Mouse (Mus musculus) midbrain, embryonic 13.5 days (tissue): ENCODE measurements around the gene Ehhadh. TPM values are rescaled to one million over a fixed set of nuclear protein-coding genes. Genes with fewer than 3 reads are reported as not detected.

Experiments
- ATAC-seq: fragments of 200-750 bp; cut with Nextera tagmentation; 2 replicates; pipeline ENCODE4 v1.8.0; 2017; ENCODE audit warnings: mild to moderate bottlenecking, moderate TSS enrichment, moderate library complexity
- H3K27ac ChIP-seq: fragments of 300-500 bp; sonication (generic); 2 replicates; pipeline ENCODE4 v1.5.1; 2015; ENCODE audit warnings: inconsistent platforms, mild to moderate bottlenecking, moderate library complexity
- H3K27me3 ChIP-seq: fragments of 300-500 bp; sonication (generic); 2 replicates; pipeline ENCODE4 v1.6.1; 2015; ENCODE audit warnings: mild to moderate bottlenecking, inconsistent platforms
- H3K36me3 ChIP-seq: fragments of 300-500 bp; sonication (generic); 2 replicates; pipeline ENCODE4 v1.6.1; 2015; ENCODE audit warnings: mild to moderate bottlenecking, inconsistent platforms
- H3K4me1 ChIP-seq: fragments of 300-500 bp; sonication (generic); replicated peaks from 2 replicates; pipeline ENCODE4 v1.6.1; 2015; ENCODE audit warnings: inconsistent platforms
- H3K4me2 ChIP-seq: fragments of 300-500 bp; sonication (generic); replicated peaks from 2 replicates; pipeline ENCODE4 v1.6.1; 2015; ENCODE audit warnings: moderate library complexity, mild to moderate bottlenecking, inconsistent platforms
- H3K4me3 ChIP-seq: fragments of 300-500 bp; sonication (generic); replicated peaks from 2 replicates; pipeline ENCODE4 v1.5.1; 2015; ENCODE audit warnings: mild to moderate bottlenecking, inconsistent platforms
- H3K9ac ChIP-seq: fragments of 300-500 bp; sonication (generic); replicated peaks from 2 replicates; pipeline ENCODE4 v1.6.1; 2015; ENCODE audit warnings: mild to moderate bottlenecking, inconsistent platforms
- H3K9me3 ChIP-seq: fragments of 300-500 bp; sonication (generic); 2 replicates; pipeline ENCODE4 v1.6.1; 2016; ENCODE audit warnings: mild to moderate bottlenecking, inconsistent platforms
- WGBS: fragments of 180-500 bp; shearing (Covaris S2); methylation state at CpG from one replicate; pipeline ENCODE4 v1.1.7; 2015; 5-methylcytosine and 5-hydroxymethylcytosine counted together
- polyA plus RNA-seq: library from polyadenylated mRNA; unstranded; fragments of >200 nt; fragmentation: Nextera tagmentation; extraction: Ambion mirVana; gene quantifications from 2 replicates; pipeline ENCODE4 v1.2.1, GENCODE M21; 2015

Ehhadh gene
- polyA plus RNA-seq, 1 experiment from 2014 or later, result 1.2 TPM

DNA sequence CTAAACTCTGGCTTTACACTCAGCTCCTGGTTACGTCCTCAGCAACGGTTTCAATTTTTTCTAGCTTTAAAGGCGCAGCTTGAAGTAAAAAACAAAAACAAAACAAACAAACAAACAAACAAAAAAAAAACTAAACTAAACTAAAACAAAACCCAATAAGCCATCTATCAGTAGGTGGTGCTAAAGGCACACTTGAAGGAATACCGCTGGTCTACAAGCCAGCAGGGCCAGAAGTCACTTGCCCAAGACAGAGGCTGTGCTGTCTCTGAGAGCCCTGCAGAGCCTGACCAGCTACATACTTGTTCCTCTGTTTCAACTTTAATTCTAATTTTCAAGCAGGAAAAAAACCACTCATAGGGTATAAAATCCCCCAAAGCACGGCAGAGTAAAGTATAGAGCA lies 17.9 kb downstream of the Ehhadh start:
- Histone ChIP-seq H3K4me2 (no peak overlapping the region), H3K9me3 (no peaks in the 10 kb centered on the region), H3K9ac (no peak overlapping the region), H3K27me3 (no peaks in the 10 kb centered on the region), H3K27ac (no peak overlapping the region), H3K36me3 (no peaks in the 10 kb centered on the region), H3K4me3 (no peak overlapping the region), H3K4me1 (no peaks in the 10 kb centered on the region)
- ATAC-seq, result no peak
- 81% methylated on average over 5 of the region's 5 CpGs for WGBS

DNA sequence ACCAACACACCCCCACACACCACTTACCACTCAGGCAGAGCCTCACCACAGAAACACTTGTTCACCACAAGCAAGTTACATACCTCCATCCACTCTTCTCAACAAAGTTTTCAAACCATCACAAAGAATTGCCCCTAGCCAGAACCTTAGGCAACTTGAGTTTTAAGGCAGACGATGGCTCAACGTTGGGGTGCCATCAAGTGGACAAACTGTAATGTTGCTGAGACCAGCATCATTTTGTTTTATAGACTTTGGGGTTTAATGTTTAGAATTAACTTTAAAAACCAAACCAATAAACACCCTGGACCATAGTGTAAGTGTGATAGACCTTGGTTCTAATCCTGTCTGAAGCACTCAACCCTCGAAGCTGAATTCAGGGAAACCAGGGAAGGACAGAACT lies 19.4 kb downstream of the Ehhadh start:
- H3K36me3 ChIP-seq, result no peaks in the 10 kb centered on the region
- 80% methylated on average over 3 of the region's 3 CpGs for WGBS
- no peaks in the 10 kb centered on the region for H3K27me3 ChIP-seq
- no peaks in the 10 kb centered on the region for H3K4me1 ChIP-seq
- H3K27ac ChIP-seq, result no peak overlapping the region
- no peak overlapping the region for H3K4me3 ChIP-seq
- H3K9me3 ChIP-seq, result no peaks in the 10 kb centered on the region
- no peak overlapping the region for H3K4me2 ChIP-seq
- ATAC-seq, result no peak
- H3K9ac ChIP-seq, result no peak overlapping the region

DNA sequence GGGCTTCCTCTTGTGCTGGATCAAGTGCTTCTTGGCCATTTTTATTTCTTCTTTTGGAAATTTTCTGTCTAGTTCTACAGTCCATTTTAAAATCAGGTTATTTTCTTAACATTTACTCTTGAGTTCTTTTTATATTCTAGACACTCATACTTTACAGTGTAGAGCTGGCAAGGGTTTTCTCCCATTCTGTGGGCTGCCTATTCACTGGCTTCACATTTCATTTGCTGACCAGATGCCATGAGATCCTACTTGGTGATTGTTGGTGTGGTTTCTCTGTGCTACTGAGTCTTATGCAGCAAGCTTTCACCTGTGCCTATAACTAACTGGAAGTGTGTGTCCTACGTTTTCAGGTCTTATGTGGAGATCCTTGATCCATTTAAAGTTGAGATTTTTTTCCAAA lies 29.2 kb downstream of the Ehhadh start:
- no peak for ATAC-seq
- H3K9ac ChIP-seq, result no peak overlapping the region
- no peaks in the 10 kb centered on the region for H3K4me1 ChIP-seq
- H3K4me2 ChIP-seq, result no peak overlapping the region
- WGBS, result 83% methylated on average over 1 of the region's 1 CpGs
- no peaks in the 10 kb centered on the region for H3K27me3 ChIP-seq
- H3K27ac ChIP-seq, result no peak overlapping the region
- H3K36me3 ChIP-seq, result peaks cover 6% of the 10 kb centered on the region; the same call in 1 of the 2 replicates
- H3K4me3 ChIP-seq, result no peak overlapping the region
- H3K9me3 ChIP-seq, result no peaks in the 10 kb centered on the region

DNA sequence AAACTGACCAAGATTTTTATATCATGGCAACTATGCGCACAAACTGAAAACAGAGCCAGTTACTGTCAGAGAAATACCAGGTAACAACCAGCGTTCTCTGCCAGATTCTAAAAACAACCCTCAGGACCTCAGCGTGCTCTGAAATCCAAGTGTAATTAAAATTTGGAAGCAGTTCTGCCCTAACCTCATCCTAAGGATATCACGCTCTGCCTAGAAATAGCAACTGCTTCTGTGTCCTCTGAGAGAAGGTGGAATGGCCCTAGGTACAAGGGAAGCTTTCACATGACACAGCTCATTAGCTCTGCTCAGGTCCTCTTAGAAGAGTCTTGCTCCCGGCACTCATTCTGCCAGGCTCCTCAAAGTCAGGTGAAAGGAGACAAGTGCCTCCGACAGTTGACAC lies 44.2 kb downstream of the Ehhadh start:
- Histone ChIP-seq H3K4me1 (no peaks in the 10 kb centered on the region), H3K4me2 (no peak overlapping the region), H3K27me3 (no peaks in the 10 kb centered on the region), H3K9me3 (no peaks in the 10 kb centered on the region), H3K9ac (no peak overlapping the region), H3K4me3 (no peak overlapping the region), H3K27ac (no peak overlapping the region), H3K36me3 (no peaks in the 10 kb centered on the region)
- 94% methylated on average over 6 of the region's 6 CpGs for WGBS
- ATAC-seq, result no peak

DNA sequence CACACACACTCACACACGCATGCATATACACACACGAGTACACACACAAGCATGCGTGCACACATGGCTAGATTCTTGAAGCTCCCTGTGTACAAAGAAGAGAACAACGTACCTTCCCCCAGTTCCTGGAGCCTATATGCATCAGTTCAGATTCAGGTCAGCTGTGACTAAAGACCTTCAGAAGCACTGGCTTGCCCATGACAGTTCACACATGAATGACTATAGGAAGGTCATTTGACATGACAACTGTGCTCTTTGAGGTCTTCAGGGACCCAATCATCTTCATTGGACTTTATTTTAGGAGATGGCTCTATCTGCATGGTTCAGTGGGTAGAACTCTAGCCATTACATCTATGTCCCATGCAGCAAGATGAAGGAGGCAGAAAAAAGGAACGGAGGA lies 44.7 kb downstream of the Ehhadh start:
- 91% methylated on average over 5 of the region's 5 CpGs for WGBS
- Histone ChIP-seq H3K36me3 (no peaks in the 10 kb centered on the region), H3K9ac (no peak overlapping the region)

DNA sequence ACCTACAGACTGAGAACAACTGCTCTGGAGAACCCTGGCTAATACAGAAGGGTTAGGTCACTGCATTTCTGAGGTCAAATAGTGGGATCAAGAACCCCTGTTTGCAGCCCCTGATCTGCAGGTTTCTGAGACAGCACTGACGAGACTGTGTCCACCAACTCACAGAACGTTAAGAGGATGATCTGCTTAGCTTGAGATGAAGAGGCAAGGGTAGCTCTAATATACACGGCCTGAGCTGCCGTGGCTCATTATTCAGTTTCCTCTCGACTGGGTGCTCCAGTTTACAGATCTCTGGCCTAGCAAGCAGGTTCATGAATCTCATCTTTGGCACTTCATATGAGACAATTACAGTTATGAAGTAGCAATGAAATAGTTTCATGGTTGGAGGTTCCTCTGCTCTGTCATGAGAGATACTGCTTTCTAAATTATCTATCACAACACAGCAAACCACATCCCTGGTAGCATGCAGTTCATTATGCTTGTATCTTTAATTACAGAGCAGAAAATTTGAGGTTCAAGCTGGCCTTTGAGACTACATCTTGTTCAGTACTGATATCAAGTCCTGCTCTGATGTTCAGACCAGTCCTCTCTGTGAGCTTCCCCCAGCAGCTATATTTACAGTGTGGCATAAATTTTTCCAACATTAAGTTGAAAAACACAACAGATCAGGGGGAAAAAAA lies 45.3 kb downstream of the Ehhadh start:
- Histone ChIP-seq H3K4me2 (no peak overlapping the region), H3K4me1 (no peaks in the 10 kb centered on the region), H3K27ac (no peak overlapping the region), H3K4me3 (no peak overlapping the region), H3K9me3 (no peaks in the 10 kb centered on the region), H3K9ac (no peak overlapping the region), H3K36me3 (no peaks in the 10 kb centered on the region), H3K27me3 (no peaks in the 10 kb centered on the region)
- ATAC-seq, result no peak
- 83% methylated on average over 5 of the region's 5 CpGs for WGBS

More for the DNA sequence above, 44.7 kb downstream of the Ehhadh start:
- no peak overlapping the region for H3K27ac ChIP-seq
- H3K9me3 ChIP-seq, result no peaks in the 10 kb centered on the region
- H3K4me3 ChIP-seq, result no peak overlapping the region
- H3K4me2 ChIP-seq, result no peak overlapping the region
- no peaks in the 10 kb centered on the region for H3K27me3 ChIP-seq
- H3K4me1 ChIP-seq, result no peaks in the 10 kb centered on the region
- no peak for ATAC-seq

DNA sequence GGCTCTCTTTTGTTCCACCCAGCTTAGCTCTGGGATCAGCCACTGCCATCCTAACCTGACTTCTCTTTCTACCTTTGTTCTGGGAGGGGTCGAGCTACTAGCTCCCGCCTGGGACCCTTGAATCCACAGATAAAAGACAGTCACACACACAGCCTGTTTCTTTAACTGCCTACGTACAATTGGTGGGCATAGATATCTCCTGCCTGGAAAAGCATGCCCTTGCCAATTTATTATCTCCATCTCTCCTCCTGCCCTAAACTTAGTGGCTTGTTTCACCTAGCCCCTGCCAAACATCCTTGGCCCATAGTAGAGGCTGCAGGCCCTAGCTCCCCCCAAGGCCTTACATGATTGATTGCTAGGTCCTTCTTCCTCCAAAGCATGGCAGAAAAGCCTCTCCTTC lies 46.1 kb downstream of the Ehhadh start:
- Histone ChIP-seq H3K4me1 (no peaks in the 10 kb centered on the region), H3K9me3 (no peaks in the 10 kb centered on the region), H3K27ac (no peak overlapping the region), H3K36me3 (no peaks in the 10 kb centered on the region), H3K4me2 (no peak overlapping the region), H3K27me3 (no peaks in the 10 kb centered on the region), H3K4me3 (no peak overlapping the region), H3K9ac (no peak overlapping the region)
- 79% methylated on average over 3 of the region's 3 CpGs for WGBS
- ATAC-seq, result no peak

DNA sequence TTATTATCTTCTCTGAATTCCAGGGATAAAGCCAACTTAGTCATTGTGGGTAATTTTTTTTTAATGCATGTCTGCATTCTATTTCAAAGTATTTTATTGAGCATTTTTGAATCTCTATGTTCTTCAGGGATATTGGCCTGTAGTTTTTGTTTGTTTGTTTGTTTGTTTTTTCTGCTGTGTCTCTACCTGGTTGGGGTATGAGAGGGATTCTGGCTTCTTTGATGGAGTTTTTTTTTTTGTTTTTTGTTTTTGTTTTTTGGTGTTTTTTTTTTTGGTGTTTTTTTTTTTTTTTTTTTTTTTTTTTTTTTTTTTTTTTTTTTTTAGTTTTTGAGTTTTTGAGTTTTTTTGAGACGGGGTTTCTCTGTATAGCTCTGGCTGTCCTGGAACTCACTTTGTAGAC lies 52.0 kb downstream of the Ehhadh start:
- H3K4me1 ChIP-seq, result no peaks in the 10 kb centered on the region
- no peak overlapping the region for H3K4me2 ChIP-seq
- H3K27me3 ChIP-seq, result no peaks in the 10 kb centered on the region
- ATAC-seq, result no peak
- 92% methylated on average over 1 of the region's 1 CpGs for WGBS
- H3K27ac ChIP-seq, result no peak overlapping the region
- no peaks in the 10 kb centered on the region for H3K36me3 ChIP-seq
- no peak overlapping the region for H3K4me3 ChIP-seq
- no peaks in the 10 kb centered on the region for H3K9me3 ChIP-seq
- no peak overlapping the region for H3K9ac ChIP-seq

DNA sequence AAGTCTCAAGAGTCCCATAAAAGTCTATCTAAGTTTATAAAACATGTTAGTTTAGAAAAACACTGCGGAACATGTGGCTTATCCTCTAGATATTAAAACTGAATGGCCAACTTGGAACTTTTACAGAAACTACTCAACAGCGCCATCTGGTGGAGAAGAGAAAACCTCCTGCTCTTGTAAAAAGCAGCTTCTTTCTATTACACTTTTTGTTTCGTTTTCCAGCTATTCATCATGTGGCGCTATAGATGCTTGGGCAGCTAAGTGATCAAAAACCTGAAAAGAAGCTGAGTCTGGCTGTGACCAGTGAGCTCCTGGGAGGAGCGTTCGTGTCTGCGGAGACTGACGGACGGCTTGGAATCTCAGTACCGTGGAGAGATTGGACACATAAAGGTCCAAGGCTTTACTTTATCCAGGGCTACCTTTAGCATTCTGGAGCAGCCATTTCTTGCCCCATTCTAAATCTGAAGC lies 59.7 kb downstream of the Ehhadh start:
- peak overlapping the region; percentile 41 for H3K4me2 ChIP-seq
- no peak overlapping the region for H3K27ac ChIP-seq
- 29% methylated on average over 10 of the region's 10 CpGs for WGBS
- 0 out of 2 replicates have a peak, but pooled peaks have one; percentile 48 for ATAC-seq
- H3K36me3 ChIP-seq, result no peaks in the 10 kb centered on the region
- H3K9me3 ChIP-seq, result no peaks in the 10 kb centered on the region
- no peaks in the 10 kb centered on the region for H3K27me3 ChIP-seq
- H3K4me3 ChIP-seq, result peak overlapping the region; percentile 29
- no peak overlapping the region for H3K9ac ChIP-seq
- no peaks in the 10 kb centered on the region for H3K4me1 ChIP-seq

DNA sequence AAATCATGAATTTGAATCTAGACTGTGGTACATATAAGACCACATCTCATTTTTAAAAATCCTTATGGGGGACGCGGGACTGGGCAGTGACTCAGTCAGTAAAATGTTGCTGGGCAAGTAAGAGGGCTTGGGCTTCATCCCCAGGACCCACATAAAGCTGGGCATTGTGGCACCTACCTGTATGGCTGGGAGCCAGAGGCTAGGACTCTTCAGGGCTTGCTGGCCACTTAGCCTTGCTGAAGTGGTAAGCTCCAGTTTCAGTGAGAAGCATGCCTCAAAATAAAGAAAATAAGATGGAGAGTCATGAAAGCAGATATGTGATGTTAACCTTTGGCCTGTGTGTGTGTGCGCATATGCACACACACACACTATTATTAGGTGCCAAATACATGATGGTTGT lies 60.2 kb downstream of the Ehhadh start:
- Histone ChIP-seq H3K4me1 (no peaks in the 10 kb centered on the region), H3K27ac (no peak overlapping the region), H3K4me2 (no peak overlapping the region), H3K27me3 (no peaks in the 10 kb centered on the region), H3K9me3 (no peaks in the 10 kb centered on the region), H3K36me3 (no peaks in the 10 kb centered on the region), H3K4me3 (no peak overlapping the region), H3K9ac (no peak overlapping the region)
- WGBS, result 93% methylated on average over 3 of the region's 3 CpGs
- ATAC-seq, result 0 out of 2 replicates have a peak, but pooled peaks have one; percentile 27

DNA sequence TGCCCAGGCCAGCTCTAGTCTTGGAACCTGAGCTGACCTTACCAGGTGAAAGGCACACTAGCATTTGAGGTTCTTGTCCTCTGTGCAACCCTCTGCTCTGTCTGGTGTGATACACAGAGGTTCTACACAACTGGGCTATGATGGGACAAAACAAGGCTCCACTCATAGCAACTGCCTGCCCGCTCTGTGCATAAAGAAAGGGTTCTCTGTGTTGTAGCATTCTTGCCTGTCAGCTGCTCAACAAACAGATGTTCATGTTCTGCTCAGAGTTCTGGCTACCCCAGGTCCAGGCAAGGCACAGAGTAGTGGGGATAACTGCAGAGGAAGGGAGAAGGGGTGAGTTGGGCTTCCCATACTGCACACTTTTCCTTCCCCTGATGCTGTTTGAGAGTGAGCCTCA lies 63.3 kb downstream of the Ehhadh start:
- Histone ChIP-seq H3K27ac (no peak overlapping the region), H3K4me2 (no peak overlapping the region), H3K36me3 (no peaks in the 10 kb centered on the region), H3K27me3 (no peaks in the 10 kb centered on the region), H3K9me3 (no peaks in the 10 kb centered on the region), H3K4me1 (no peaks in the 10 kb centered on the region), H3K4me3 (no peak overlapping the region), H3K9ac (no peak overlapping the region)
- 97% methylated on average over 1 of the region's 1 CpGs for WGBS
- no peak for ATAC-seq

DNA sequence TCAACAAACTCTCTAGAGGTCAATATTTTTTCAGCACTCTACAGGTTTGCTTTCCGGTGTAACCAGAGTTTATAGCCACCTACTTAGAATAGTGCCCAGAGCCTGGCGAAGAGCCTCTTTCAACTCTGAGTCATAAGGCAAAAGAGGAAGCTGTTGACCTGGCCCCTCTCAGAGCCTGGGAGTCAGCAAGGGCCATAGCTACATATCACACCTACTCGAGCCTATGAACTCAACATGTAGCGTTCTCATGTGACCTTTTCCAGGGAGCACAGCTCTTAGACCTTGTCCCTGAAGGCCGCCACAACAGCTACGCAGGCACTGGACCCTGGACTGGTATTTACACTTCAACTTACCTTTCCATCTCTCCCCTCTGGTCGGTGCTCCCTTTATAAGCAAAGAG lies 67.8 kb downstream of the Ehhadh start:
- ATAC-seq, result no peak
- WGBS, result 94% methylated on average over 7 of the region's 7 CpGs
- H3K9me3 ChIP-seq, result no peaks in the 10 kb centered on the region

DNA sequence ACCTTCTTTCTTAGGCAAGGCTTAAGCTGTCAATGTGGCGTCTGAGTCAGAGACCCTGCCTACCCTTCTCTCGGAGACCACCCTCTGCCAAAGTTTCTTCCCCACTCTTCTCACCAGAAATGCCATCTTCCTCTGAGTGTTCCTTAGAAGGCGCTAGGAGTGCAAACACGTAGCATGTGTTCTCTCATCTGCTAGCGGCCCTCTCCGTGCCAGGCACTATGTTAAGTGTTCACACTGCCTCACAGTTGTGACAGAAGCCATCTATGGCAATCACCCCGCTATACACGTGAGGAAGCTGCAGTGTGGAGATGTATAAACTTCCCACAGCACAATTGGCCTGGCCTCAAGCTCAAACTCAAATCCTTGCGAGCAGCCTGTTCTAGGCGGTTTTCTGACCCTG lies 73.1 kb downstream of the Ehhadh start:
- no peak for ATAC-seq
- H3K36me3 ChIP-seq, result no peaks in the 10 kb centered on the region
- peaks cover 5% of the 10 kb centered on the region for H3K4me1 ChIP-seq
- H3K9ac ChIP-seq, result no peak overlapping the region
- WGBS, result 89% methylated on average over 10 of the region's 10 CpGs
- H3K27ac ChIP-seq, result no peak overlapping the region
- H3K4me2 ChIP-seq, result no peak overlapping the region
- no peaks in the 10 kb centered on the region for H3K9me3 ChIP-seq
- H3K27me3 ChIP-seq, result no peaks in the 10 kb centered on the region
- H3K4me3 ChIP-seq, result no peak overlapping the region

More for the DNA sequence above, 67.8 kb downstream of the Ehhadh start:
- Histone ChIP-seq H3K9ac (no peak overlapping the region), H3K4me3 (no peak overlapping the region), H3K27me3 (no peaks in the 10 kb centered on the region), H3K36me3 (no peaks in the 10 kb centered on the region), H3K27ac (no peak overlapping the region), H3K4me1 (no peaks in the 10 kb centered on the region), H3K4me2 (no peak overlapping the region)
